Mouse (Mus musculus): ENCODE measurements at regions not wholly inside any gene's neighbourhood (a gene's known extent, or its start where the extent isn't known, plus 50 kb on each side); places are given as distances from the start of the nearest gene placed in this dataset.
A peak's percentile ranks its signal among the peaks of the same experiment; 100 is the strongest.

DNA sequence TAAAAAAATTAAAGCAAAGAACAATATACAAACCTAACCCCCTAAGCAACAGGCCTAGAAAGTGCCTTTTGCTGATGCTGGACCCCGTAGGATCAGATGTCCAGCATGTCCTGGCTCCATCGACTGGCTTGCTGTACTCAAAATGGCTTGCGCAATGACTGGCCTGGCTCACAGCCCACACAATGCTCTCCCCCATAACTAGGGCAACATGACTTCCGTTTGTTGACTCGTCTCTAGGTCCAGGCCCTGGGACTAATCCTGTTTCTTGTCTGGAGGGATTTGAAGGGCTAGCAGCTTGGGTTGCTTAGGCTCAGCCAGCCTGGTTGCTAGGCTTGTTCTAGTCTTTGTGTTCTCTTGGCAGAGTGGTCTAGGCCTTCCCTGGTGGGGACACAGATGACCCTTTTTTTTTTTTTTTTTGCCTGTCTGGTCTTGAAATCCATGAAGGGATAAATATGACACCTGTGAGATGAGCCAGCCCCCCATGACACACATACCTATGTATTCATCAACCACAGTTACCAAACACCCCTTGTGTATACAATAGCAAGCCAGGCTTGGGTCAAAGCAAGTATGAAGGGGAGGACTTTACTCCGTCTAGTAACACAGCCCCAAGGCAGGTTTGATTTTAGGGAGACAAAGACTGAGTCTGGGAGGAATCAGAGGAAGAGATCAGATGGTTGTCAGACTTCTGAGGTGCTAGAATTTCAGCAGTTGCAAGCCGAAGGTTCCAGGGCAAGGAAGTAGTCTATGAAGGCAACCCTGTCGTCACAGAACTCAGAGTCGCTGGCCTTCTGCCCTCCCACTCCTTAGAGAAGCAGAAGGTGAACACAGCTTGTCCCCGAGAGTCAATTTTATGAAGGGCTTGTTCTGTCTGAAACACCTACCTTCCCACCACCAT lies 120.0 kb upstream of the Hes1 start:
- no peaks in the 10 kb centered on the region for H3K36me3 ChIP-seq (ENCODE audit: control insufficient read depth, insufficient read depth, low read length)
- H3K4me3 ChIP-seq (ENCODE audit: control insufficient read depth, low read depth, low read length), result no peak overlapping the region
- no peak for TF ChIP-seq POLR2A (IDR thresholded peaks at IDR 0.05; ENCODE audit: control insufficient read depth, low read depth, low read length)
- no peak for TF ChIP-seq CTCF (IDR thresholded peaks at IDR 0.05; ENCODE audit: control insufficient read depth, insufficient read depth, insufficient replicate concordance, low read depth, low read length)
- H3K27ac ChIP-seq (ENCODE audit: control insufficient read depth, insufficient read depth, low read depth, low read length), result no peak overlapping the region
- H3K4me1 ChIP-seq (ENCODE audit: control insufficient read depth, insufficient read depth, low read length), result peaks cover 8% of the 10 kb centered on the region
- H3K27me3 ChIP-seq (ENCODE audit: control insufficient read depth, insufficient read depth, low read length), result no peaks in the 10 kb centered on the region

- no peak for TF ChIP-seq POLR2A (IDR thresholded peaks at IDR 0.05; ENCODE audit: control insufficient read depth, low read depth, low read length)
- H3K36me3 ChIP-seq (ENCODE audit: control insufficient read depth, insufficient read depth, low read length), result no peaks in the 10 kb centered on the region
- H3K4me1 ChIP-seq (ENCODE audit: control insufficient read depth, insufficient read depth, low read length), result peaks cover 8% of the 10 kb centered on the region
- no peak overlapping the region for H3K4me3 ChIP-seq (ENCODE audit: control insufficient read depth, low read depth, low read length)
- H3K27ac ChIP-seq (ENCODE audit: control insufficient read depth, insufficient read depth, low read depth, low read length), result no peak overlapping the region
- H3K27me3 ChIP-seq (ENCODE audit: control insufficient read depth, insufficient read depth, low read length), result no peaks in the 10 kb centered on the region
Measured at GRCm38 (mm10) chr16:29944966-29945365, 119.2 kb upstream of the Hes1 start.

GRCm38 (mm10) chr16:29945376-29945890 lies 118.8 kb upstream of the Hes1 start:
- Histone ChIP-seq H3K27ac (ENCODE audit: control insufficient read depth, insufficient read depth, low read depth, low read length) (no peak overlapping the region; the same call in 1 of the 2 replicates), H3K27me3 (ENCODE audit: control insufficient read depth, insufficient read depth, low read length) (no peaks in the 10 kb centered on the region), H3K4me1 (ENCODE audit: control insufficient read depth, insufficient read depth, low read length) (peaks cover 8% of the 10 kb centered on the region), H3K36me3 (ENCODE audit: control insufficient read depth, insufficient read depth, low read length) (no peaks in the 10 kb centered on the region), H3K4me3 (ENCODE audit: control insufficient read depth, low read depth, low read length) (peak overlapping the region; percentile 53)
- TF ChIP-seq POLR2A (IDR thresholded peaks at IDR 0.05; ENCODE audit: control insufficient read depth, low read depth, low read length) (no peak), CTCF (IDR thresholded peaks at IDR 0.05; ENCODE audit: control insufficient read depth, insufficient read depth, insufficient replicate concordance, low read depth, low read length) (no peak)

DNA sequence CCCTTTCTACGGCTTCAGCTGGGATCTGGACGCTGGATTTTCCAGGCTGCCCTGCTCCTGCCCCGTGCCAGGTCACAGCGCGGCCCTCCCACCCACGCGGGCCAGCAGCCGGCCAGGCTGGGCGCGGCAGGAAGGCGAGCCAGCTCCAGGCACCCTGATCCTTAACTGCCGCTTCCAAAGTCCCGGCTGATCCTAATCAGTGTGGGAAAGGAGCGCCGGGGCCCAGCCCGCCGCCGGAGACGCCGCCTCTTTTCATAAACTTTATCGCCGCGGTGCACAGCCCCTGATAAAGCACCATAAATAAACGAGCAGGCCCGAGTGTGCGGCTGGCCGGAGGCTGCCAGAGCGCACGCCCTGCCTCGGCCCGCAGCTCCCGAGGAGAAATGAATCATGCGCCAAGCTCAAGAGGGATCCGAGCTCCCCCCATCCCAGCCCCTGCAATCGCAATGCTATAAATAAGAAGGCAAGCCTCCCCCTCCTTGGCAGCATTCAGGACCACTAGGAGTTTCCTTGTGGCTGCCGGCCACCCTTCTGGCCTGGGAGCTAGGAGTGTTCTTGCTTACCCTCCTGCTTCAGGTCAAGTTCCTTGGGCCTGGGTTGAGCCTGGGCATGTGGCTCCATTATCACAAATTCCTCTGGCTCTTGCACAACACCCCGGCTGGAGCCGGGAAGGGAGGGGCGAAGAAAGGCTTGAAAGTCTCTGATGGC lies 118.1 kb upstream of the Hes1 start:
- H3K27ac ChIP-seq (ENCODE audit: control insufficient read depth, insufficient read depth, low read depth, low read length), result peak overlapping the region; percentile 49
- no peaks in the 10 kb centered on the region for H3K27me3 ChIP-seq (ENCODE audit: control insufficient read depth, insufficient read depth, low read length)
- peak overlapping the region; percentile 53 for H3K4me3 ChIP-seq (ENCODE audit: control insufficient read depth, low read depth, low read length)
- H3K4me1 ChIP-seq (ENCODE audit: control insufficient read depth, insufficient read depth, low read length), result peaks cover 8% of the 10 kb centered on the region
- no peaks in the 10 kb centered on the region for H3K36me3 ChIP-seq (ENCODE audit: control insufficient read depth, insufficient read depth, low read length)
- TF ChIP-seq POLR2A (IDR thresholded peaks at IDR 0.05; ENCODE audit: control insufficient read depth, low read depth, low read length) (no peak), CTCF (IDR thresholded peaks at IDR 0.05; ENCODE audit: control insufficient read depth, insufficient read depth, insufficient replicate concordance, low read depth, low read length) (no peak)

DNA sequence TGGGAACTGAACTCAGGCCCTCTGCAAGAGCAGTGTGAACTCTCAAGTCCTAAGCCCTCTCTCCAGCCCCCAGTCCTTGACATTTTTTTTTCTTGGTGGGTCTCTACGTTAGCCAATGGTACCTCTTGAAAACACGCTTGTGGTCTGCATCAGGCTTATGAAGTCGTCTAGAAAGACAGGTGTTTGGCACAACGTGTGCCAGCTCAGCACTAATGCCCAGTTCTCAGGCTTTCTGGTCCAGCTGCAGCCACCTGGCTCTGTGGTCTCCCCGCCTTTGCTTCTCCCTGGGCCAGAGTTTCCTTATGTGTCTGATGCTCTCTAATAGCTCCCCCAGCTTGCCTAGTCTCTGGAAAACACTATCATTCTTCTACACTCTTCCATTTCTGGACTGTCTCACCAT lies 117.2 kb upstream of the Hes1 start:
- no peak for TF ChIP-seq POLR2A (IDR thresholded peaks at IDR 0.05; ENCODE audit: control insufficient read depth, low read depth, low read length)
- no peak for TF ChIP-seq CTCF (IDR thresholded peaks at IDR 0.05; ENCODE audit: control insufficient read depth, insufficient read depth, insufficient replicate concordance, low read depth, low read length)
- H3K36me3 ChIP-seq (ENCODE audit: control insufficient read depth, insufficient read depth, low read length), result no peaks in the 10 kb centered on the region
- H3K27ac ChIP-seq (ENCODE audit: control insufficient read depth, insufficient read depth, low read depth, low read length), result no peak overlapping the region
- no peaks in the 10 kb centered on the region for H3K27me3 ChIP-seq (ENCODE audit: control insufficient read depth, insufficient read depth, low read length)
- no peak overlapping the region for H3K4me3 ChIP-seq (ENCODE audit: control insufficient read depth, low read depth, low read length)
- peaks cover 8% of the 10 kb centered on the region for H3K4me1 ChIP-seq (ENCODE audit: control insufficient read depth, insufficient read depth, low read length)

- TF ChIP-seq CTCF (IDR thresholded peaks at IDR 0.05; ENCODE audit: control insufficient read depth, insufficient read depth, insufficient replicate concordance, low read depth, low read length), result no peak
- no peak for TF ChIP-seq POLR2A (IDR thresholded peaks at IDR 0.05; ENCODE audit: control insufficient read depth, low read depth, low read length)
- H3K4me3 ChIP-seq (ENCODE audit: control insufficient read depth, low read depth, low read length), result no peak overlapping the region
- H3K36me3 ChIP-seq (ENCODE audit: control insufficient read depth, insufficient read depth, low read length), result no peaks in the 10 kb centered on the region
- H3K27me3 ChIP-seq (ENCODE audit: control insufficient read depth, insufficient read depth, low read length), result no peaks in the 10 kb centered on the region
- no peak overlapping the region for H3K27ac ChIP-seq (ENCODE audit: control insufficient read depth, insufficient read depth, low read depth, low read length)
- peaks cover 8% of the 10 kb centered on the region for H3K4me1 ChIP-seq (ENCODE audit: control insufficient read depth, insufficient read depth, low read length)
Measured at GRCm38 (mm10) chr16:29947670-29948069, 116.5 kb upstream of the Hes1 start.

DNA sequence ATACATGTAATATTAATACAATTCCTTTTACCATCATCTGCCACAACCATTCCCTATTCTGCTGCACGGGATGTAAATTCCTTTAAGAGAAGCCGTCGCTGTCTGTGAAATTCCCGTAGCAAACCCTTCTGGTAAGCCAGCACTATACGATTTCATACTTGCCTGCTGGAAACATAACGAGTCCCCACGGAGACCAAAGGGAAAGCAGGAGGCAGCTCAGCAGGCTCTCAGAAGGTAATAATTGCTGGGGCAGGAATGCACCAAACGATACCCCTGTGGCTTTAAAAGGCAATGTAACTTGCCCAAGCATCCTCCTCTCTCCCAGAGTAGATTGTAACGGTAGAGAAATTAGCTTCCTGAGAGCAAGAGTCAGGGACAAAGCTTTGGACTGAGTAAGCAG lies 114.0 kb upstream of the Hes1 start:
- TF ChIP-seq CTCF (IDR thresholded peaks at IDR 0.05; ENCODE audit: control insufficient read depth, insufficient read depth, insufficient replicate concordance, low read depth, low read length), result no peak
- TF ChIP-seq POLR2A (IDR thresholded peaks at IDR 0.05; ENCODE audit: control insufficient read depth, low read depth, low read length), result no peak
- Histone ChIP-seq H3K27me3 (ENCODE audit: control insufficient read depth, insufficient read depth, low read length) (no peaks in the 10 kb centered on the region), H3K27ac (ENCODE audit: control insufficient read depth, insufficient read depth, low read depth, low read length) (no peak overlapping the region)

More for the DNA sequence above, 114.0 kb upstream of the Hes1 start:
- H3K4me1 ChIP-seq (ENCODE audit: control insufficient read depth, insufficient read depth, low read length), result peaks cover 8% of the 10 kb centered on the region
- no peaks in the 10 kb centered on the region for H3K36me3 ChIP-seq (ENCODE audit: control insufficient read depth, insufficient read depth, low read length)
- H3K4me3 ChIP-seq (ENCODE audit: control insufficient read depth, low read depth, low read length), result no peak overlapping the region
